Mouse (Mus musculus) bone marrow macrophage, adult 2 months (primary cell): ENCODE data around the gene Arf4. TPM values are rescaled to one million over a fixed set of nuclear protein-coding genes. Genes with fewer than 3 reads are reported as not detected.
A peak's percentile ranks its signal among the peaks of the same experiment; 100 is the strongest.
"Not testable (repeated sequence)": the region's sequence is repeated elsewhere in the genome, so short reads cannot be mapped to it uniquely, and the experiment has no call there.

ENCODE experiments used
- H3K27ac ChIP-seq: 2 replicates; pipeline ENCODE4 v1.5.1; 2012; ENCODE audit warnings: low read depth, low read length; ENCODE audit not compliant: insufficient read depth
- H3K4me1 ChIP-seq: 2 replicates; pipeline ENCODE4 v1.6.1; 2012; ENCODE audit warnings: low read length; ENCODE audit not compliant: control insufficient read depth, insufficient read depth
- H3K4me3 ChIP-seq: 2 replicates; pipeline ENCODE4 v1.5.1; 2012; ENCODE audit warnings: mild to moderate bottlenecking, low read length, moderate library complexity; ENCODE audit not compliant: insufficient read depth
- CTCF ChIP-seq: IDR thresholded peaks from 2 replicates; pipeline ENCODE4 v1.5.1; 2012; ENCODE audit warnings: low read depth, mild to moderate bottlenecking, low read length, moderate library complexity
- POLR2A ChIP-seq: IDR thresholded peaks from 2 replicates; pipeline ENCODE4 v1.6.1; 2012; ENCODE audit warnings: mild to moderate bottlenecking, low read depth, low read length, borderline replicate concordance
- polyA plus RNA-seq: library from polyadenylated mRNA; stranded (reverse); fragments of >200 nt; gene quantifications from 2 replicates; pipeline ENCODE4 v1.2.4, GENCODE M21; 2012; ENCODE audit not compliant: missing spikeins, insufficient read depth, insufficient read length

Arf4 gene
- polyA plus RNA-seq, 1 experiment = 151 TPM

GRCm38 (mm10) chr14:26660233-26660632 is 22.4 kb downstream of the Arf4 start:
- H3K27ac ChIP-seq = no peak overlapping the region
- TF ChIP-seq CTCF (no peak), POLR2A (no peak)
- H3K4me1 ChIP-seq = no peaks in the 10 kb centered on the region
- no peak overlapping the region for H3K4me3 ChIP-seq

GRCm38 (mm10) chr14:26662016-26662415 is 24.1 kb downstream of the Arf4 start:
- Histone ChIP-seq H3K27ac (no peak overlapping the region), H3K4me1 (peaks cover 6% of the 10 kb centered on the region), H3K4me3 (no peak overlapping the region)
- TF ChIP-seq POLR2A (no peak), CTCF (no peak)

- H3K27ac ChIP-seq = no peak overlapping the region
- no peak overlapping the region for H3K4me3 ChIP-seq
- H3K4me1 ChIP-seq = peaks cover 6% of the 10 kb centered on the region
- TF ChIP-seq CTCF (no peak), POLR2A (no peak)
These were observed 24.6 kb downstream of the Arf4 start for GRCm38 (mm10) chr14:26662488-26662887.

- Histone ChIP-seq H3K4me3 (no peak overlapping the region), H3K4me1 (peaks cover 6% of the 10 kb centered on the region), H3K27ac (no peak overlapping the region)
- no peak for TF ChIP-seq POLR2A
- TF ChIP-seq CTCF = no peak
These were observed 26.0 kb downstream of the Arf4 start for GRCm38 (mm10) chr14:26663851-26664250.

GRCm38 (mm10) chr14:26667991-26668370 is 30.1 kb downstream of the Arf4 start:
- peak overlapping the region; percentile 93 for H3K4me3 ChIP-seq
- TF ChIP-seq CTCF (no peak), POLR2A (no peak)
- H3K4me1 ChIP-seq = peaks cover 8% of the 10 kb centered on the region
- no peak overlapping the region for H3K27ac ChIP-seq

- H3K4me3 ChIP-seq = peak overlapping the region; percentile 93
- H3K27ac ChIP-seq = peak overlapping the region; percentile 26
- TF ChIP-seq POLR2A = no peak
- no peak for TF ChIP-seq CTCF
- peaks cover 8% of the 10 kb centered on the region for H3K4me1 ChIP-seq
These were observed 30.8 kb downstream of the Arf4 start for GRCm38 (mm10) chr14:26668371-26669291.

- TF ChIP-seq POLR2A (no peak; the same call in 1 of the 2 replicates), CTCF (no peak)
These were observed 31.6 kb downstream of the Arf4 start, which contains the start of gene Pde12 for GRCm38 (mm10) chr14:26669292-26670073. Gene Pde12 (minus strand): TSS chr14:26669883.

GRCm38 (mm10) chr14:26670964-26671363 is 33.1 kb downstream of the Arf4 start:
- peaks cover 14% of the 10 kb centered on the region for H3K4me1 ChIP-seq
- H3K4me3 ChIP-seq = no peak overlapping the region
- no peak overlapping the region for H3K27ac ChIP-seq
- TF ChIP-seq CTCF (no peak), POLR2A (no peak)

More at GRCm38 (mm10) chr14:26669292-26670073, 31.6 kb downstream of the Arf4 start, which contains the start of gene Pde12:
- H3K4me3 ChIP-seq = peak within 1 kb of the TSS; percentile 93
- peak within 1 kb of the TSS; percentile 92 for H3K27ac ChIP-seq
- H3K4me1 ChIP-seq = peaks cover 8% of the 10 kb centered on the region

GRCm38 (mm10) chr14:26671870-26672615 is 34.2 kb downstream of the Arf4 start:
- H3K27ac ChIP-seq, H3K4me3 ChIP-seq: not testable (repeated sequence)
- peaks cover 14% of the 10 kb centered on the region for H3K4me1 ChIP-seq

- not testable (repeated sequence) for H3K4me3 ChIP-seq, H3K27ac ChIP-seq
- H3K4me1 ChIP-seq = peaks cover 14% of the 10 kb centered on the region
These were observed 36.7 kb downstream of the Arf4 start for GRCm38 (mm10) chr14:26674476-26675169.
